Mouse (Mus musculus) kidney, embryonic 16.5 days (tissue): ENCODE measurements around the gene Kif3a. TPM values are rescaled to one million over a fixed set of nuclear protein-coding genes. Genes with fewer than 3 reads are reported as not detected.
"Not testable (repeated sequence)": the region's sequence is repeated elsewhere in the genome, so short reads cannot be mapped to it uniquely, and the experiment has no call there.

Source experiments
- ATAC-seq: fragments of 200-750 bp; cut with Nextera tagmentation; 2 replicates; pipeline ENCODE4 v1.8.0; 2017; ENCODE audit warnings: moderate TSS enrichment; ENCODE audit not compliant: low FRiP score, low TSS enrichment
- H3K27ac ChIP-seq: fragments of 300-500 bp; sonication (generic); 2 replicates; pipeline ENCODE4 v1.5.1; 2014; ENCODE audit warnings: low read length
- H3K27me3 ChIP-seq: fragments of 300-500 bp; sonication (generic); 2 replicates; pipeline ENCODE4 v1.6.1; 2014; ENCODE audit warnings: low read length, control low read depth, mixed read lengths; ENCODE audit not compliant: insufficient read depth
- H3K36me3 ChIP-seq: fragments of 300-500 bp; sonication (generic); 2 replicates; pipeline ENCODE4 v1.6.1; 2014; ENCODE audit warnings: low read length, control low read depth, mixed read lengths; ENCODE audit not compliant: insufficient read depth
- H3K4me1 ChIP-seq: fragments of 300-500 bp; sonication (generic); 2 replicates; pipeline ENCODE4 v1.6.1; 2014; ENCODE audit warnings: low read length, control low read depth, mixed read lengths; ENCODE audit not compliant: insufficient read depth
- H3K4me2 ChIP-seq: fragments of 300-500 bp; sonication (generic); replicated peaks from 2 replicates; pipeline ENCODE4 v1.6.1; 2014; ENCODE audit warnings: low read depth, low read length
- H3K4me3 ChIP-seq: fragments of 300-500 bp; sonication (generic); 2 replicates; pipeline ENCODE4 v1.5.1; 2014; ENCODE audit warnings: mild to moderate bottlenecking, low read length
- H3K9ac ChIP-seq: fragments of 300-500 bp; sonication (generic); replicated peaks from 2 replicates; pipeline ENCODE4 v1.6.1; 2014; ENCODE audit warnings: low read length
- H3K9me3 ChIP-seq: fragments of 300-500 bp; sonication (generic); 2 replicates; pipeline ENCODE4 v1.6.1; 2016; ENCODE audit warnings: low read length, control low read depth
- WGBS: fragments of 180-500 bp; shearing (Covaris S2); extraction: QIAGEN DNeasy Blood & Tissue Kit; methylation state at CpG from one replicate; pipeline ENCODE4 v1.1.7; 2014; 5-methylcytosine and 5-hydroxymethylcytosine counted together
- polyA plus RNA-seq: library from polyadenylated mRNA; unstranded; fragments of >200 nt; fragmentation: Nextera tagmentation; extraction: Ambion mirVana; gene quantifications from 2 replicates; pipeline ENCODE4 v1.2.1, GENCODE M21; 2015

Kif3a gene
- polyA plus RNA-seq, 1 experiment from 2014 or later, result 62.8 TPM

- no peak for ATAC-seq
- H3K36me3 ChIP-seq, result peaks cover 28% of the 10 kb centered on the region
- 89% methylated on average over 3 of the region's 3 CpGs for WGBS
Observed at GRCm38 (mm10) chr11:53540394-53540793, 26.8 kb upstream of the Kif3a start.

GRCm38 (mm10) chr11:53541222-53541621 lies 26.0 kb upstream of the Kif3a start:
- no peak for ATAC-seq
- no peak overlapping the region for H3K4me3 ChIP-seq
- no peak overlapping the region for H3K27ac ChIP-seq
- H3K27me3 ChIP-seq, result no peaks in the 10 kb centered on the region
- H3K4me1 ChIP-seq, result no peaks in the 10 kb centered on the region
- H3K9me3 ChIP-seq, result no peaks in the 10 kb centered on the region
- no peak overlapping the region for H3K9ac ChIP-seq
- H3K36me3 ChIP-seq, result peaks cover 20% of the 10 kb centered on the region
- no peak overlapping the region for H3K4me2 ChIP-seq
- WGBS, result 80% methylated on average over 11 of the region's 11 CpGs

More at GRCm38 (mm10) chr11:53540394-53540793, 26.8 kb upstream of the Kif3a start:
- Histone ChIP-seq H3K4me2 (no peak overlapping the region), H3K9ac (no peak overlapping the region), H3K4me3 (no peak overlapping the region), H3K9me3 (no peaks in the 10 kb centered on the region), H3K27ac (no peak overlapping the region), H3K27me3 (no peaks in the 10 kb centered on the region), H3K4me1 (no peaks in the 10 kb centered on the region)

DNA sequence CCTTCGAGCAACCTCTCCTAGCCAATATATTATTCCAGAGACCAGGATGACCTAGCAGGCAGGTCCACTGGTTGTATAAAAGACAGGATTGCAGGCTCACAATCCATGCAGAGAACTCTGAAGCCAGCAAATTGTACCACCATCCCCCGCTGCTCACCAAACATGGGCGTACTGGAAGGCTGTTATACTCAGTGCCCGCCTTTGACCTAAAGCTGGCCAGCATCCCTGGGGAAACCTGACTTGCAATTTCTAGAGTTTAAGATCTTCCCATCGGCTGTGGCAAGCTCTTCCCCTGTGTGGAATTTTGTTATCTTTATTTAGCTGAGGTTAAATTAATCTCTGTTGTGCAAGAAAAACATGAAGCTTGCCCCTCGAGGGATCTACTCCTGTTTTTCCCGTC lies 24.2 kb upstream of the Kif3a start:
- H3K27me3 ChIP-seq, result no peaks in the 10 kb centered on the region
- ATAC-seq, result no peak
- WGBS, result 58% methylated on average over 7 of the region's 7 CpGs

DNA sequence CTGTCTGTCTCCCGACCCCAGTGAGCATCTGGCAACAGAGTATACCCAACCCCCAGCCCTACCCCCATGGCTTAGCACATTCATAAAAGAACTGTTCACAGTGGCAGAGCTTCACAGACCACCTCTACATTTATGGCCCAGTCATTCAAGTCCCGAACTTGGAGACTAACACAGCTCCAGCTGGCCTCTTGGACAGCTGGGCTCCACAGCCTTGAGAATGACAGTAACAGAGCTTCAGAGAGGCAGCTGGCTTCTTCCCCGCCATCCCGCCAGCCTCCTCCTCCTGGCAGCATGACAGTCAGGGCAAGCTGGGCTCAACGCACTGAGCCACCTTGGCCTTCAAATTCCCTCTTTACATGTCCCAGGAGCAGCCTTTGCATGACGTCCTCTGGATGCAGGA lies 20.9 kb upstream of the Kif3a start:
- Histone ChIP-seq H3K27ac (no peak overlapping the region), H3K4me1 (no peaks in the 10 kb centered on the region), H3K4me3 (no peak overlapping the region), H3K9me3 (no peaks in the 10 kb centered on the region), H3K4me2 (no peak overlapping the region), H3K36me3 (0 out of 2 replicates have a peak, but pooled peaks cover 2% of the 10 kb centered on the region), H3K9ac (no peak overlapping the region), H3K27me3 (no peaks in the 10 kb centered on the region)
- WGBS, result 45% methylated on average over 6 of the region's 6 CpGs
- ATAC-seq, result no peak

More for the DNA sequence above, 24.2 kb upstream of the Kif3a start:
- H3K9ac ChIP-seq, result no peak overlapping the region
- no peaks in the 10 kb centered on the region for H3K4me1 ChIP-seq
- no peaks in the 10 kb centered on the region for H3K9me3 ChIP-seq
- no peak overlapping the region for H3K4me3 ChIP-seq
- H3K36me3 ChIP-seq, result peaks cover 5% of the 10 kb centered on the region
- H3K4me2 ChIP-seq, result no peak overlapping the region
- no peak overlapping the region for H3K27ac ChIP-seq

- H3K27me3 ChIP-seq, result no peaks in the 10 kb centered on the region
- no peak for ATAC-seq
- 89% methylated on average over 6 of the region's 6 CpGs for WGBS
- H3K4me2 ChIP-seq, result no peak overlapping the region
- no peak overlapping the region for H3K27ac ChIP-seq
- no peaks in the 10 kb centered on the region for H3K4me1 ChIP-seq
- H3K4me3 ChIP-seq, result no peak overlapping the region
- no peaks in the 10 kb centered on the region for H3K36me3 ChIP-seq
- H3K9ac ChIP-seq, result no peak overlapping the region
- H3K9me3 ChIP-seq, result no peaks in the 10 kb centered on the region
Observed at GRCm38 (mm10) chr11:53547566-53547965, 19.6 kb upstream of the Kif3a start.

GRCm38 (mm10) chr11:53548036-53548605 lies 19.1 kb upstream of the Kif3a start:
- 77% methylated on average over 19 of the region's 19 CpGs for WGBS
- Histone ChIP-seq H3K4me2 (no peak overlapping the region), H3K9me3 (no peaks in the 10 kb centered on the region; the same call in 1 of the 2 replicates), H3K4me3 (no peak overlapping the region), H3K36me3 (no peaks in the 10 kb centered on the region), H3K27ac (no peak overlapping the region), H3K4me1 (no peaks in the 10 kb centered on the region), H3K27me3 (no peaks in the 10 kb centered on the region), H3K9ac (no peak overlapping the region)
- ATAC-seq, result no peak

GRCm38 (mm10) chr11:53550714-53551113 lies 16.5 kb upstream of the Kif3a start:
- Histone ChIP-seq H3K9ac (no peak overlapping the region), H3K4me2 (no peak overlapping the region), H3K9me3 (no peaks in the 10 kb centered on the region; the same call in 1 of the 2 replicates), H3K4me3 (no peak overlapping the region), H3K4me1 (no peaks in the 10 kb centered on the region), H3K27ac (no peak overlapping the region), H3K27me3 (no peaks in the 10 kb centered on the region), H3K36me3 (no peaks in the 10 kb centered on the region)
- WGBS, result 85% methylated on average over 1 of the region's 1 CpGs
- ATAC-seq, result no peak

- no peak overlapping the region for H3K9ac ChIP-seq
- no peak overlapping the region for H3K4me3 ChIP-seq
- H3K4me2 ChIP-seq, result no peak overlapping the region
- no peak overlapping the region for H3K27ac ChIP-seq
- no peaks in the 10 kb centered on the region; the same call in 1 of the 2 replicates for H3K9me3 ChIP-seq
- no peaks in the 10 kb centered on the region for H3K27me3 ChIP-seq
- no peaks in the 10 kb centered on the region for H3K4me1 ChIP-seq
- WGBS, result 73% methylated on average over 12 of the region's 12 CpGs
- ATAC-seq, result no peak
- no peaks in the 10 kb centered on the region for H3K36me3 ChIP-seq
Observed at GRCm38 (mm10) chr11:53551754-53552153, 15.4 kb upstream of the Kif3a start.

DNA sequence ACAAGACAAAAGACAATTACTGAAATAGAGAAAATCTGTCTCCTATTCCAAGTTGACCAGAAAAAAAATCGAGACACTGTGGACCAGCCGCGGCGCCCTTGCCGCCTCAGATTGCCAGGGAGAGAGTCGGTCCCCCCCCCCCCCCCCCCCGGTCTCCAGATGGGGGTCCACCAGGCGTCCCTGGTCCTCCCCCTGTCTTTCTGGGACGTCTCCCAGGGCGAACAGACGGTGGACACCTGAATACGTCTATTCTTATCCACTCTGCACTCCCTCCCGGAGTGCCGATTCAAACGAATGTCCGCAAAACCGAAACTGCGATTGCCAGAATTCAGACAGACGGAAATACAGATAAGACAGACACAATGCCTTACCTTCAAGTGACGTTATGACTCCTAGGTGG lies 10.7 kb upstream of the Kif3a start:
- not testable (repeated sequence) for H3K36me3 ChIP-seq, H3K27me3 ChIP-seq
- 96% methylated on average over 7 of the region's 20 CpGs for WGBS

GRCm38 (mm10) chr11:53557992-53558391 lies 9.2 kb upstream of the Kif3a start:
- H3K4me3 ChIP-seq, H3K27me3 ChIP-seq, H3K4me2 ChIP-seq, H3K9ac ChIP-seq, H3K9me3 ChIP-seq, ATAC-seq, H3K27ac ChIP-seq, H3K4me1 ChIP-seq, H3K36me3 ChIP-seq: not testable (repeated sequence)
- WGBS, result 90% methylated on average over 1 of the region's 3 CpGs

More for the DNA sequence above, 10.7 kb upstream of the Kif3a start:
- H3K4me1 ChIP-seq, ATAC-seq, H3K9me3 ChIP-seq, H3K4me2 ChIP-seq, H3K9ac ChIP-seq, H3K27ac ChIP-seq, H3K4me3 ChIP-seq: not testable (repeated sequence)
